Mouse (Mus musculus) intestine, embryonic 16.5 days (tissue): Measurements from ENCODE around the gene Mrnip. TPM values are rescaled to one million over a fixed set of nuclear protein-coding genes. Genes with fewer than 3 reads are reported as not detected.
"Not testable (repeated sequence)": the region's sequence is repeated elsewhere in the genome, so short reads cannot be mapped to it uniquely, and the experiment has no call there.

ENCODE experiments used
- ATAC-seq: fragments of 200-750 bp; cut with Nextera tagmentation; 2 replicates; pipeline ENCODE4 v1.8.0; 2017; ENCODE audit warnings: moderate TSS enrichment, moderate library complexity
- H3K27ac ChIP-seq: fragments of 300-500 bp; sonication (generic); 2 replicates; pipeline ENCODE4 v1.5.1; 2014; ENCODE audit warnings: mild to moderate bottlenecking, low read length
- H3K27me3 ChIP-seq: fragments of 300-500 bp; sonication (generic); replicated peaks from 2 replicates; pipeline ENCODE4 v1.6.1; 2014; ENCODE audit warnings: low read length, control low read depth, mixed read lengths; ENCODE audit not compliant: control insufficient read depth, insufficient read depth
- H3K36me3 ChIP-seq: fragments of 300-500 bp; sonication (generic); 2 replicates; pipeline ENCODE4 v1.6.1; 2014; ENCODE audit warnings: low read length, control low read depth; ENCODE audit not compliant: control insufficient read depth, insufficient read depth
- H3K4me1 ChIP-seq: fragments of 300-500 bp; sonication (generic); 2 replicates; pipeline ENCODE4 v1.6.1; 2014; ENCODE audit warnings: low read length, control low read depth, mixed read lengths; ENCODE audit not compliant: control insufficient read depth, insufficient read depth
- H3K4me2 ChIP-seq: fragments of 300-500 bp; sonication (generic); 2 replicates; pipeline ENCODE4 v1.6.1; 2014; ENCODE audit warnings: low read depth, low read length, control low read depth
- H3K4me3 ChIP-seq: fragments of 300-500 bp; sonication (generic); 2 replicates; pipeline ENCODE4 v1.5.1; 2014; ENCODE audit warnings: mild to moderate bottlenecking, low read length
- H3K9ac ChIP-seq: fragments of 300-500 bp; sonication (generic); 2 replicates; pipeline ENCODE4 v1.6.1; 2014; ENCODE audit warnings: low read depth, low read length
- H3K9me3 ChIP-seq: fragments of 300-500 bp; sonication (generic); 2 replicates; pipeline ENCODE4 v1.6.1; 2016; ENCODE audit warnings: low read length, control low read depth; ENCODE audit not compliant: control insufficient read depth
- WGBS: fragments of 180-500 bp; shearing (Covaris S2); extraction: QIAGEN DNeasy Blood & Tissue Kit; methylation state at CpG from one replicate; pipeline ENCODE4 v1.1.7; 2014; 5-methylcytosine and 5-hydroxymethylcytosine counted together
- polyA plus RNA-seq: library from polyadenylated mRNA; unstranded; fragments of >200 nt; fragmentation: Nextera tagmentation; extraction: Ambion mirVana; gene quantifications from 2 replicates; pipeline ENCODE4 v1.2.1, GENCODE M21; 2015

The Mrnip gene
- polyA plus RNA-seq, result 10.3 and 12.4 TPM in 2 replicates

- 5% methylated on average over 19 of the region's 19 CpGs for WGBS
- not testable (repeated sequence) for H3K4me1 ChIP-seq, H3K9me3 ChIP-seq, H3K36me3 ChIP-seq, H3K27me3 ChIP-seq
- H3K9ac ChIP-seq, result peak within 1 kb of the TSS; percentile 76
- H3K4me3 ChIP-seq, result peak within 1 kb of the TSS; percentile 73
- H3K27ac ChIP-seq, result peak within 1 kb of the TSS; percentile 15; the same call in 1 of the 2 replicates
- H3K4me2 ChIP-seq, result peak within 1 kb of the TSS; percentile 77
- peak; percentile 57 for ATAC-seq
Observed at GRCm38 (mm10) chr11:50174111-50174729, at the start of gene Mrnip. Gene Mrnip, plus strand, starts transcription at chr11:50174444.

GRCm38 (mm10) chr11:50127781-50128180 is 46.5 kb upstream of the Mrnip start:
- Histone ChIP-seq H3K9me3 (no peaks in the 10 kb centered on the region), H3K4me3 (no peak overlapping the region), H3K9ac (no peak overlapping the region), H3K27me3 (no peaks in the 10 kb centered on the region), H3K4me1 (peaks cover 11% of the 10 kb centered on the region), H3K4me2 (0 out of 2 replicates have a peak overlapping the region, but pooled peaks have one; percentile 30), H3K27ac (no peak overlapping the region), H3K36me3 (no peaks in the 10 kb centered on the region)
- no peak for ATAC-seq
- 7% methylated on average over 10 of the region's 10 CpGs for WGBS

- H3K9me3 ChIP-seq, result no peaks in the 10 kb centered on the region
- H3K4me1 ChIP-seq, result peaks cover 18% of the 10 kb centered on the region
- H3K27ac ChIP-seq, result peak within 1 kb of the TSS; percentile 82
- no peaks in the 10 kb centered on the region for H3K36me3 ChIP-seq
- H3K27me3 ChIP-seq, result no peaks in the 10 kb centered on the region
- peak within 1 kb of the TSS; percentile 100 for H3K9ac ChIP-seq
- WGBS, result under 1% methylated on average over 69 of the region's 77 CpGs
- peak within 1 kb of the TSS; percentile 92 for H3K4me3 ChIP-seq
- peak; percentile 95 for ATAC-seq
- peak within 1 kb of the TSS; percentile 96 for H3K4me2 ChIP-seq
Observed at GRCm38 (mm10) chr11:50130811-50131766, 43.2 kb upstream of the Mrnip start, which contains the start of gene Tbc1d9b. Gene Tbc1d9b, plus strand, starts transcription at chr11:50131396.

- peak overlapping the region; percentile 89 for H3K4me2 ChIP-seq
- peak overlapping the region; percentile 92 for H3K4me3 ChIP-seq
- 0 out of 2 replicates have a peak, but pooled peaks cover 2% of the 10 kb centered on the region for H3K36me3 ChIP-seq
- ATAC-seq, result peak; percentile 22; the same call in 1 of the 2 replicates
- H3K9me3 ChIP-seq, result no peaks in the 10 kb centered on the region
- no peaks in the 10 kb centered on the region for H3K27me3 ChIP-seq
- H3K27ac ChIP-seq, result peak overlapping the region; percentile 82
- H3K4me1 ChIP-seq, result peaks cover 18% of the 10 kb centered on the region
- peak overlapping the region; percentile 100 for H3K9ac ChIP-seq
- WGBS, result 9% methylated on average over 10 of the region's 10 CpGs
Observed at GRCm38 (mm10) chr11:50131801-50132201, 42.4 kb upstream of the Mrnip start.

GRCm38 (mm10) chr11:50132265-50132664 is 42.0 kb upstream of the Mrnip start:
- Histone ChIP-seq H3K27ac (no peak overlapping the region), H3K36me3 (0 out of 2 replicates have a peak, but pooled peaks cover 2% of the 10 kb centered on the region), H3K9me3 (no peaks in the 10 kb centered on the region), H3K27me3 (no peaks in the 10 kb centered on the region), H3K4me2 (peak overlapping the region; percentile 89), H3K4me3 (peak overlapping the region; percentile 92), H3K4me1 (peaks cover 18% of the 10 kb centered on the region), H3K9ac (peak overlapping the region; percentile 100)
- ATAC-seq, result no peak
- 83% methylated on average over 6 of the region's 6 CpGs for WGBS

GRCm38 (mm10) chr11:50134136-50134859 is 39.9 kb upstream of the Mrnip start:
- H3K4me1 ChIP-seq, result peaks cover 16% of the 10 kb centered on the region
- H3K36me3 ChIP-seq, result peaks cover 2% of the 10 kb centered on the region; the same call in 1 of the 2 replicates
- no peaks in the 10 kb centered on the region for H3K27me3 ChIP-seq
- H3K27ac ChIP-seq, result no peak overlapping the region; the same call in 1 of the 2 replicates
- 0 out of 2 replicates have a peak overlapping the region, but pooled peaks have one; percentile 30 for H3K9ac ChIP-seq
- H3K4me2 ChIP-seq, result no peak overlapping the region
- no peak for ATAC-seq
- WGBS, result 59% methylated on average over 10 of the region's 10 CpGs
- H3K9me3 ChIP-seq, result no peaks in the 10 kb centered on the region
- no peak overlapping the region for H3K4me3 ChIP-seq

GRCm38 (mm10) chr11:50138206-50138822 is 35.9 kb upstream of the Mrnip start:
- no peaks in the 10 kb centered on the region for H3K9me3 ChIP-seq
- 48% methylated on average over 10 of the region's 10 CpGs for WGBS
- peak; percentile 43; the same call in 1 of the 2 replicates for ATAC-seq
- no peak overlapping the region for H3K4me3 ChIP-seq
- H3K27ac ChIP-seq, result no peak overlapping the region
- no peak overlapping the region for H3K9ac ChIP-seq
- peaks cover 13% of the 10 kb centered on the region for H3K36me3 ChIP-seq
- H3K27me3 ChIP-seq, result no peaks in the 10 kb centered on the region
- H3K4me2 ChIP-seq, result no peak overlapping the region
- peaks cover 7% of the 10 kb centered on the region for H3K4me1 ChIP-seq

GRCm38 (mm10) chr11:50139571-50139970 is 34.7 kb upstream of the Mrnip start:
- ATAC-seq, result peak; percentile 59
- peaks cover 2% of the 10 kb centered on the region; the same call in 1 of the 2 replicates for H3K4me1 ChIP-seq
- no peaks in the 10 kb centered on the region for H3K9me3 ChIP-seq
- no peak overlapping the region for H3K9ac ChIP-seq
- H3K4me2 ChIP-seq, result no peak overlapping the region
- no peaks in the 10 kb centered on the region for H3K27me3 ChIP-seq
- peaks cover 13% of the 10 kb centered on the region for H3K36me3 ChIP-seq
- no peak overlapping the region for H3K4me3 ChIP-seq
- WGBS, result 69% methylated on average over 7 of the region's 7 CpGs
- no peak overlapping the region for H3K27ac ChIP-seq
